Mouse (Mus musculus) ZHBTc4 (cell line): Measurements from ENCODE around the gene Themis2.

Source experiments
- DNase-seq: peaks from one replicate; pipeline ENCODE4 v3.0.0-alpha.2; 2011; ENCODE audit warnings: low read depth, low spot score

Themis2 gene

DNA sequence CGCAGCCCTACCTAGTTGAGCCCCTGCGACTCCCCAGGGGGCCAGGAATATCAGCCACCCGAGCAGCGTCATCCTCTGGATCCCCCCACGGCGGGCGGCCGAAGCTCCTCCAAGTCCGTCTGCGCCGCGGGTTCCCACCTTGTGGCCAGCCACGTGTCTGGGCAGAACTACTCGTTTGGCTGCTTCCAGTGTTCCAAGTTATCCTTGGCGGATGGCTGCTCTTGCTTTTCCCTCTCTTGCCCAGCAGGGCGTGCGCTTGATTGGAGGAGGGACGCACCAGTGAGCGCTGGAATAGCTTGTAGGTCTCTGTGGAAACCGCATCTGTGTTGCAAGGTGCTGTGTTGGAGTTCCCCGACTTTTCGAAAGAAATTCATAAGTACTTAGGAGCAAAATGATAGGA is 39.2 kb downstream of the Themis2 start, which contains the start of gene Smpdl3b:
Gene Smpdl3b (minus strand): TSS at position 279 of the 400 bp plus-strand sequence.
- DNase-seq, result peak; percentile 86

DNA sequence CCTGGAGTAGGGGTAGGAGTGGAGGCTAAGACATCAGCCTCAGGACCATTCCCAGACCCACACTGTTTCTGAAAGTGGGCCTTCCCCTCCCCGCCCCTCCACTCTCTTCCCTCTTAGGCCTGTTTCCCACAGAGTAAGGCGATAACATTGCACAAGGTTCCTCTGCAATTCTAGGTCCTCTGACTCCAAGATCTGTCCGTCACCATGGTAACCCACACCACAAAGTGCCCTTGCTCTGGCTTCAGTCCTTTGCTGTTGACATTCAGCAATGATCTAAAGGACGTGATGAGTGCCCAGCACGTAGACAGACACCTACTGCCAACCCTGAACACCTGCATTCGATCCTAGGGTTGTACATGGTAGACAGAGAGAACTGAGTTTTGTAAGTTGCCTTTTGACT is 43.2 kb downstream of the Themis2 start:
- no peak for DNase-seq

DNA sequence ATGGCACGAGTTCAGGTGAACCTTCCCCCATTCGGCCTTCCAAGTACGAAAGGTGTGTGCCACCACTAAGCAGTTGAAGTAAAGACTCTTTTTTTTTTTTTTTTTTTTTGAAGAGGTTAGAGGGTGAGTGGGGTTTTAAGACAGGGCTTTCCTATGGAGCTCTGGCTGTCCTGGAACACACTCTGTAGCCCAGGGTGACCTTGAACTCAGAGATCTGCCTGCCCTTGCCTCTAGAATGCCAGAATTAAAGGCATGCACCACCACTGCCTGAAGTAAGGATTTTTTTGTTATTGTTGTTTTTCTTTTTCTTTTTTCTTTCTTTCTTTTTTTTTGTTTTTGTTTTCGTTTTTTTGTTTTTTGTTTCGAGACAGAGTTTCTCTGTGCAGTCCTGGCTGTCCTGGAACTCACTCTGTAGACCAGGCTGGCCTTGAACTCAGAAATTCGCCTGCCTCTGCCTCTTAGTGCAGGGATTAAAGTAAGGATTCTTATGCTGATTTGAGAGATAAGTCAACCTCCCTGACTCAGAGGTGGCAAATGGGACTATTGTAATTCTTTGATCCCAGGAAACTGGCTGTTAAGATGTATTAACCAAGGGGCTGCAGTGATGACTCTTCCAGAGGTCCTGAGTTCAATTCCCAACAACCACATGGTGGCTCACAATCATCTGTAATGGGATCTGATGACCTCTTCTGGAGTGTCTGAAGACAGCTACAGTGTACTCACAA is 46.8 kb downstream of the Themis2 start:
- peak; percentile 76 for DNase-seq

DNA sequence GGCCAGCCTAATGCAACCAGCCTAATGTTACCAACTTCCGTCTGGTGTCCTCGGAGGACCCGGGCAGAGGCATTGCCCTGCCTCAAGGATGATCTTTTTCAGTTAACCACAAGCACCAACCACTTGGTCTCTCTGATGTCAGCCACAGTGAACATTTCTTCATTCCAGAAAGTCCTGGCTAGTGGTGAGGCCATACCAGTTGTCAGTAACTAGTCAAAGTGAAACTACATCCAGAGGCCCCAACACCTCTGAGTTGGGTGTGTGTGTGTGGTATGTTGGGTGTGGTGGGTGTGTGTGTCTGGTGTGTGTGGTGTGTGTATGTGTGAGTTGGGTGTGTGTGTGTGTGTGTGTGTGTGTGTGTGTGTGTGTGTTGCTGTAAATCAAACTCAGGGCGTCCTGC is 47.4 kb downstream of the Themis2 start:
- DNase-seq, result no peak

DNA sequence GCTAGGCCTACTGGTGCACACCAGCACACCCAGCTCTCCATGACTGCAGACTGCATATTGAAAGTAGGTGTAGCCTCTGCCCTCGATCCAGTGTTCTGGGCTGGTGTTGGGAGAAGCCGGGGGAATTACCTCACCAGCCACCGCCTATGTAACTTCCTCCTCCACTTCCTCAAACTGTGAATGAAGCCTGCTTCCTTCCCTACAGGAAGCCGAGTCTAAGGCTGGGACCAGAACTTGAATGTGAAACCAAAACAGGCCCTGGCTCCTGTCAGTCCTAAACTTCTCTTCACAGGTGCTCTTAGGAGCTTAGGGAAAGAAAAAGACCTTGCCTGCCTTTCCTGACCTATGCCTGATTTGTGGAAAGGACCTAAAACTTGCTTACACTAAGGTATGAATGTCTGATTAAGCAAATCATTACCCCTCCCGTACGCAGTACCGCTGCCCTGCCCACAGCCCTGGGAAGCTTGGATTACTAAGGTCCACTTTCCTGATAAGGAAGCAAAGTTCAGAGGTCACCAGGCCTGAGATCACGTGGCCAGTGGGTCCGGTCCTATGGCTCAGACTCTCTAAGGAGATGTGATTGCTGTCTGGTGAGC is 48.4 kb downstream of the Themis2 start:
- peak; percentile 67 for DNase-seq

DNA sequence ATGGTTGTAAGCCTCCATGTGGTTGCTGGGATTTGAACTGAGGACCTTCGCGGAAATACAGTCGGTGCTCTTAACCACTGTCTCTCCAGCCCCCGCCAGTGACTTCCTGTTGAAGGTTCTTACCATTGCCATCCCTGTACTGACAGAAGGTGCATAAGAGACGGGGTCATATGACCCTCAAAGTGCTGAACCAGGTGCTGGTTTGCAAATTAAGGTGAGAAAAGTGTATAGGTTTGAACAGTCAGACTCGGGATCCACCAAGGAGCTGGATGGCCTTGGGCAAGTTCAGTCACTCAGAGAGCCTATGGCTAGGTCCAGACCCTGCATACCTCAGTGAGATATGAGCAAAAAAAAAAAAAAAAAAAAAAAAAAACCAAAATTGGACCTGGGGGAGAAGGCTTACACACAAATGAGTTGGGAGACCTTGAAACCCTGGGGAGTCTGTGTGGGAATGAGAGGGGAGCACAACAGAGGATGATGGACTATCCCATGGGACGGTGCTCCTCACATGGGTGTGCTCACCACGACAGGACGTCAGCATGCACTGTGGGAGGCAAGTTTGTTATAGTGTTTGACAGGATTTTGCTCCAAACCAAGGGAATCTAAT is 49.2 kb downstream of the Themis2 start:
- DNase-seq, result no peak

DNA sequence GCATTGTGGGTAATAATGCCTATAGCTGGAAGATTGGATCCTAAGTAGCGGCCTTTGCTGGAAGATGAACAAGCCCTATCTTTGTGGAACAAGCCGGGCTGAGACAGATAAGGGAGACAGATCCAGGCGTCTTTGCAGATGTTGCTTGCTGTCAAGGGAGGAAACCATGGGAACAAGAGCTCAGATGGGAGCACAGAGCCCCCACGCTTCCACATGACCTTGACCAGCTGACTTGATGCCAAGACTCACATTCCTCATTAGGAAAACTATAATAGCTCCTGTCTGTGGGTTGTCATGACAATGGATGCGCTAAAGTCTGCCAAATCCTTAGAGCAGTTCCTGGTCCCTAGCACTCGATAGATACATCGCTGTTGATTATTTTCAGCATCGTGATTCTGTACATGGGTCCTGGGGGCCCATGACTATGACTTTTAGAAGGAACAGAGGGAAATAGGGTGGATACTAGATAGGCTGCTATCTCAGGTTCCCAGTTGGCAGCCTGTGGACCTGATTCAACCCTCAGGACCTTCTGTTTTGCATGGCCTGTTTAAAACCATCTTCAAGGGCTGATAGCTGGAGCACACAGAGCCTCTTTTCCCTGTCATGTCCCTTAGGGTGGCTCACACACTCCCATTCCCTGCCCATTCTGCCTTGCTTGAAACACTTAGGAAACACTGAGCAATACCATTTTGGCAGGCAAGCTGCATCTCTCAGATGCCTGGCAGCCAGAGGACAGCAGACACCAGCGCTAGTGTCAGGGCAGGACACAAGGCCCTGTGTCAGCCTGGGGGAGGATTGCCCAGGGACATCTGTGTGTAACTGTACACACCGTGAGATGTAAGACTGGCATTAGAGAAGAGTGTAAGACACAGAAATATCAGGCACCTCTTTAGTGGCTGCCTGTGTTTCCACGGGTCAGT is 51.9 kb downstream of the Themis2 start:
- no peak for DNase-seq

DNA sequence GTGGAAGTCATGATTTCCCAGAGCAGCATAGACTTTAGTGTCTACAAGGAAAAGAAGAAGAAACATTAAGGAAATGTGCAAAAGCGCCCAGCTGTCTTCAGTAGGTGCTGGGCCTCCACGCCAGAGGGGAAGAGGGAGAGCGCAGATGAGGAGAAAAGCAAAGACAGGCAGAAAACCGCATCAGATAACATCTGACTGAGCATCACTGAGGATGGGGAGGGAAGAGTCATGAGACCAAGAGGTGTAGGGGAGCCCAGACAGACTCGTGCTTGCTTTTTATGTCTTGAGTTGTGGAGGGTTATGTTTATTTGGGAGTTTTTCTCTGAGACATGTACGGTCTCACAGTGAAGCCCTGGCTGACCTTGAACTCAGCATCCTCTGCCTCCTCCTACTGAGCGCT is 54.7 kb downstream of the Themis2 start:
- no peak for DNase-seq

DNA sequence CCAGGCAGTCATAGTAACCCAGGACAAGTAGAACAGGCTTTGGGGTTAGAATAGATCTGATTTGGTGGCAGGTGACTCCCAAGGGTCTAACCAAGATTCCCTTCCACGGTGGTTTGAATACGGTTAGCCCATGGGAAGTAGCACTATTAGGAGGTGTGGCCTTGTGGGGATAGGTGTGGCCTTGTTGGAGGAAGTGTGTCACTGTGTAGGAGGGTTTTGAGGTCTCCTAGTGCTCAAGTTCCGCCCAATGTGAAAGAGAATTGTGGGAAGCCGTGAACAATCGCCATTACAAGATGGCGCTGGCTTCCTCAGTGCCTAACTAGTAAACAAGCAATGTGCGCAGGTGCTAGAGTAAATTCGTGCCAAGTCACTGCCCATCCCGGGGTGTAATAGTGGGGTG is 59.0 kb downstream of the Themis2 start:
- DNase-seq, result peak; percentile 57

DNA sequence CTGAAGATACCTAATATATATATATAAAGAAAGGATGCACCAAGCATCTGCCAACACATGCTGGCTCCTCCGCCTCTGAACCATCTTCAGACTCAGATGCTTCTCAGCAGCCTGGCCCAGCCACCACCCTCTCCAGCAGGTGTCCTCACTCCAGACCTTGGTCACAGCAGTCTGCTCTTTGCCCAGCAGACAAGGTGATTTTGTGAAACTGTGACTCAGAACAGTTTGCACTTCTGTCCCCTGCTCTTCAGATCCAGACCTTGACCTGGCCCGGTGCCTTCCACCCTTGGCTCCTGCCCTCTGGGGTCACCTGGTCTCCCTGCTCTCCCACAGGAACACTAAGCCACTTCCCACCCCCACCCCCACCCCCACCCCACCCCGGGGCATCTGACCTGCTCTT is 60.3 kb downstream of the Themis2 start:
- no peak for DNase-seq

DNA sequence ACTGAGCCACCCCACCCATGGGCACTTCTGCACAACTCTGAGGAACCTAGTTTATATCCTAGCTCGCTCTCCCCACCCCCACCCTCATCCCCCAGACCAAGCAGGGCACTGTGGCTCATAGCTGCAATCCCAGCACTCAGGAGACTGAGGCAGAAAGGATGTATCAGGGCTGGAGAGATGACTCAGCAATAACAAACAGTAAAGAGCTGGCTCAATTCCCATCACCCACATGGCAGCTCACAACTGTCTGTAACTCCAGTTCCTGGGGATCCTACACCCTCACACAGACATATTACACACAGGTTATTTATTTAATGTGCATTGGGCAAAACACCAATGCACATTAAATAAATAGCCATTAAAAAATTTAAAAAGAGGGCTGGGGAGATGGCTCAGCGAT is 60.8 kb downstream of the Themis2 start:
- DNase-seq, result no peak

DNA sequence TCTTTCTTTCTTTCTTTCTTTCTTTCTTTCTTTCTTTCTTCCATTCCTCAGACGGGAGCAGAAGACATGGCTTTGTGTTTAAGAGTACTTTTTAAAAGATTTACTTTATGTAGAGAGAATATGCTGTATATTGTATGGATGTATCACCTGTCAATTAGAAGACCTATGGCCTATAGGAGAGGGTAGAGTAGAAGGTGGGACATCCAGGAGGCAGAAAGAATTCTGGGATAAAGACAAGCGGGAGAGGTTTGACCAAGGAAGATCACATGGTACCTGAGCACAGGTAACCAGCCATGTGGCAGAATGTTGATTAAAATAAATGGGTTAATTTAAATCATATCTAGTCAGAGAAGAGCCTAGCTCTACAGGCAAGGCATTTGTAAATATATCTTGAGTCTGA is 61.4 kb downstream of the Themis2 start:
- DNase-seq, result peak; percentile 55

DNA sequence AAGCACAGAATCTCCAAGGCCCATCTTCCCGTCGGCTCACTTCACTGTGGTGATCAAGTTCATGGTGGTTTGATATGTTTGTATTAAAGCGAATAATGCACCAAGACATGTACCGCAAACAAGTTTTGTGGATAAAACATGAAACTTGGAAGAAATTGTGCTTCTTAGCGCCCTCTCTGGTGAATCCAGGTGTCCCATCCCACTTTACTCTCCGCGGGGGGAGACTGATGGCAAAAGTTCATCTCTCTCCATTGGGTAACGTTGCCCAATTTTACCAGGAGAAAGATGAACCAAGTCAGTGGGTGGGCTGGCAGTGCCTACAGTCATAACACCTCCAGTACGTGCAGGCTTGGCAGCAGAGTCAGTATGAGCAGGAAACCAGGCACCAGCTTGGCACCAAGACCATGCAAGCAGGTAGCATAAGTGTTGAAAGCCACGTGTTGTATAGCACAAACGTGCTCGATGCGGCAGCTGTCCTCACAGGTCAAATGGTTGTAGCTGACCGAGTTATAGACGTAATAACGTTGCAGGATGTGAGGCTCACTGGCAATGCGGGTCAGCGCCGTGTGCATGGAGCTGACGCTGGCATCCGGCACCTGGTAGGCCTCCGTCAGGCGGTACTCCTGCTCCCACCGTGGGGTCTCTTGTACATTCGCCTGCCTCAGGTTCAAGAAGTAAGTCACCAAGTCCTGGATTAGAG is 63.0 kb downstream of the Themis2 start:
- peak; percentile 62 for DNase-seq

DNA sequence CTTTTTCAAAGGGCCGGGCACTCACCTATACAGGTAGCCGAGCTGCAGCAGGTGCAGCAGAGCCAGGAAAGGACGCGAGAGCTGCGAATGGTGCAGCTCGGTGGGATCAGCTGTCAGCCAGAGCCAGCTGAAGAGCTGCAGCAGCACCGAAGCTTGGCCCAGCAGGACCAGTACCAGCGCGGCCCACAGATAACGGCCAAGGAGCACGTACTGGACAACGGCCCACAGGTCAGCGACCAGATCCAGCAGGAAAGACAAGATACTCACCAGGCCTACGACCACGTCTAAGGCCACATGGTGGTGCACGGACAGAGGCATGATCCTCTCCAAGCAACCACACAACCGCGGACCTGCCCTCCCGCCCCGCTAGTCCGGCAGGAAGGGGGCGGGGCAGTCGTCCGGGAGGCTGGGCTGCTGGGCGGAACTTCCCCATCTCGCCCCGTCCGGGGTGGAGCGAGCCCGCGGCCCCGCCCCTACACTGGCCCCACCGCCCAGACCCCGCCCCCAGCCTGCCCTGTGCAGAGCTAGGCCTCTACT is 64.0 kb downstream of the Themis2 start, which contains the start of gene Xkr8:
Gene Xkr8 (minus strand): TSS at position 399 of the 537 bp plus-strand sequence.
- DNase-seq, result peak; percentile 96
